Mouse (Mus musculus) limb, embryonic 14.5 days (tissue): ENCODE measurements at regions not wholly inside any gene's neighbourhood (a gene's known extent, or its start where the extent isn't known, plus 50 kb on each side); places are given as distances from the start of the nearest gene placed in this dataset.
A peak's percentile ranks its signal among the peaks of the same experiment; 100 is the strongest.

Experiments
- ATAC-seq: fragments of 200-750 bp; cut with Nextera tagmentation; 2 replicates; pipeline ENCODE4 v1.8.0; 2017; ENCODE audit warnings: low read depth, moderate number of reproducible peaks, moderate TSS enrichment; ENCODE audit not compliant: low FRiP score
- DNase-seq: peaks from one replicate; pipeline ENCODE4 v3.0.0-alpha.2; 2015; ENCODE audit warnings: low spot score
- H3K27ac ChIP-seq: fragments of 300-500 bp; sonication (generic); replicated peaks from 2 replicates; pipeline ENCODE4 v1.5.1; 2014; ENCODE audit warnings: low read depth, mild to moderate bottlenecking, low read length, moderate library complexity, mixed read lengths
- H3K27me3 ChIP-seq: fragments of 300-500 bp; sonication (generic); 2 replicates; pipeline ENCODE4 v1.6.1; 2014; ENCODE audit warnings: low read length, mixed read lengths; ENCODE audit not compliant: control insufficient read depth, insufficient read depth
- H3K36me3 ChIP-seq: fragments of 300-500 bp; sonication (generic); 2 replicates; pipeline ENCODE4 v1.6.1; 2014; ENCODE audit warnings: mild to moderate bottlenecking, low read length, moderate library complexity, mixed read lengths; ENCODE audit not compliant: control insufficient read depth, insufficient read depth
- H3K4me1 ChIP-seq: fragments of 300-500 bp; sonication (generic); 2 replicates; pipeline ENCODE4 v1.6.1; 2014; ENCODE audit warnings: antibody characterized with exemption, low read length, mixed read lengths; ENCODE audit not compliant: control insufficient read depth, insufficient read depth
- H3K4me2 ChIP-seq: fragments of 300-500 bp; sonication (generic); replicated peaks from 2 replicates; pipeline ENCODE4 v1.6.1; 2014; ENCODE audit warnings: low read depth, mild to moderate bottlenecking, low read length, moderate library complexity; ENCODE audit not compliant: severe bottlenecking
- H3K4me3 ChIP-seq: fragments of 300-500 bp; sonication (generic); replicated peaks from 2 replicates; pipeline ENCODE4 v1.5.1; 2014; ENCODE audit warnings: low read length
- H3K9ac ChIP-seq: fragments of 300-500 bp; sonication (generic); 2 replicates; pipeline ENCODE4 v1.6.1; 2014; ENCODE audit warnings: mild to moderate bottlenecking, low read depth, low read length, moderate library complexity; ENCODE audit not compliant: severe bottlenecking
- H3K9me3 ChIP-seq: fragments of 300-500 bp; sonication (generic); 2 replicates; pipeline ENCODE4 v1.6.1; 2016; ENCODE audit warnings: low read length; ENCODE audit not compliant: control insufficient read depth
- POLR2A ChIP-seq: fragments of 200-500 bp; IDR thresholded peaks from 2 replicates; pipeline ENCODE4 v1.8.0; 2012; ENCODE audit warnings: inconsistent platforms, mild to moderate bottlenecking, moderate library complexity, borderline replicate concordance; ENCODE audit not compliant: insufficient read depth, insufficient read length; ENCODE audit errors: extremely low read depth
- WGBS: fragments of 180-500 bp; shearing (Covaris S2); extraction: QIAGEN DNeasy Blood & Tissue Kit; methylation state at CpG from one replicate; pipeline ENCODE4 v1.1.7; 2014; 5-methylcytosine and 5-hydroxymethylcytosine counted together

GRCm38 (mm10) chr15:10898309-10898708, 53.8 kb upstream of the C1qtnf3 start:
- no peak overlapping the region for H3K4me2 ChIP-seq
- H3K27ac ChIP-seq = no peak overlapping the region
- no peaks in the 10 kb centered on the region for H3K9me3 ChIP-seq
- H3K4me3 ChIP-seq = no peak overlapping the region
- DNase-seq (no peak), ATAC-seq (no peak)
- peaks cover 7% of the 10 kb centered on the region; the same call in 1 of the 2 replicates for H3K4me1 ChIP-seq
- no peaks in the 10 kb centered on the region for H3K27me3 ChIP-seq
- WGBS = 54% methylated on average over 5 of the region's 5 CpGs
- no peaks in the 10 kb centered on the region for H3K36me3 ChIP-seq
- H3K9ac ChIP-seq = no peak overlapping the region
- no peak for TF ChIP-seq POLR2A

GRCm38 (mm10) chr15:10898715-10899486, 53.2 kb upstream of the C1qtnf3 start:
- Histone ChIP-seq H3K4me1 (peaks cover 7% of the 10 kb centered on the region; the same call in 1 of the 2 replicates), H3K4me2 (no peak overlapping the region), H3K9me3 (no peaks in the 10 kb centered on the region), H3K36me3 (no peaks in the 10 kb centered on the region), H3K9ac (no peak overlapping the region), H3K4me3 (no peak overlapping the region), H3K27me3 (no peaks in the 10 kb centered on the region), H3K27ac (no peak overlapping the region)
- TF ChIP-seq POLR2A = no peak
- 49% methylated on average over 4 of the region's 4 CpGs for WGBS
- DNase-seq (no peak), ATAC-seq (no peak)

GRCm38 (mm10) chr15:10899904-10900303, 52.2 kb upstream of the C1qtnf3 start:
- H3K36me3 ChIP-seq = no peaks in the 10 kb centered on the region

GRCm38 (mm10) chr15:10901075-10901474, 51.1 kb upstream of the C1qtnf3 start:
- TF ChIP-seq POLR2A = no peak
- H3K9me3 ChIP-seq = no peaks in the 10 kb centered on the region
- DNase-seq = peak; percentile 77
- H3K27me3 ChIP-seq = no peaks in the 10 kb centered on the region
- H3K27ac ChIP-seq = no peak overlapping the region
- H3K4me3 ChIP-seq = no peak overlapping the region
- H3K9ac ChIP-seq = no peak overlapping the region
- no peak for ATAC-seq
- H3K36me3 ChIP-seq = no peaks in the 10 kb centered on the region
- no peak overlapping the region for H3K4me2 ChIP-seq
- peaks cover 7% of the 10 kb centered on the region; the same call in 1 of the 2 replicates for H3K4me1 ChIP-seq
- WGBS = 39% methylated on average over 3 of the region's 3 CpGs

More at GRCm38 (mm10) chr15:10899904-10900303, 52.2 kb upstream of the C1qtnf3 start:
- peaks cover 7% of the 10 kb centered on the region; the same call in 1 of the 2 replicates for H3K4me1 ChIP-seq
- no peak overlapping the region for H3K27ac ChIP-seq
- TF ChIP-seq POLR2A = no peak
- H3K27me3 ChIP-seq = no peaks in the 10 kb centered on the region
- H3K4me3 ChIP-seq = no peak overlapping the region
- DNase-seq (no peak), ATAC-seq (no peak)
- no peak overlapping the region for H3K9ac ChIP-seq
- WGBS = 89% methylated on average over 7 of the region's 7 CpGs
- H3K9me3 ChIP-seq = no peaks in the 10 kb centered on the region
- no peak overlapping the region for H3K4me2 ChIP-seq

GRCm38 (mm10) chr15:10901745-10902262, 50.3 kb upstream of the C1qtnf3 start:
- no peak overlapping the region for H3K4me3 ChIP-seq
- 55% methylated on average over 1 of the region's 1 CpGs for WGBS
- no peak overlapping the region for H3K4me2 ChIP-seq
- no peaks in the 10 kb centered on the region for H3K27me3 ChIP-seq
- no peaks in the 10 kb centered on the region for H3K36me3 ChIP-seq
- ATAC-seq (no peak), DNase-seq (no peak)
- no peak overlapping the region for H3K27ac ChIP-seq
- no peak overlapping the region for H3K9ac ChIP-seq
- no peaks in the 10 kb centered on the region for H3K9me3 ChIP-seq
- H3K4me1 ChIP-seq = peaks cover 7% of the 10 kb centered on the region; the same call in 1 of the 2 replicates
- no peak for TF ChIP-seq POLR2A
